Mouse (Mus musculus) midbrain, embryonic 15.5 days (tissue): ENCODE measurements around the gene Tstd3. TPM values are rescaled to one million over a fixed set of nuclear protein-coding genes. Genes with fewer than 3 reads are reported as not detected.
"Not testable (repeated sequence)": the region's sequence is repeated elsewhere in the genome, so short reads cannot be mapped to it uniquely, and the experiment has no call there.

Experiments used
- ATAC-seq: fragments of 200-750 bp; cut with Nextera tagmentation; replicated peaks from 2 replicates; pipeline ENCODE4 v1.8.0; 2017; ENCODE audit warnings: moderate TSS enrichment
- H3K27ac ChIP-seq: fragments of 300-500 bp; sonication (generic); 2 replicates; pipeline ENCODE4 v1.5.1; 2015; ENCODE audit warnings: mild to moderate bottlenecking, inconsistent platforms
- H3K27me3 ChIP-seq: fragments of 300-500 bp; sonication (generic); replicated peaks from 2 replicates; pipeline ENCODE4 v1.6.1; 2015; ENCODE audit warnings: inconsistent platforms
- H3K36me3 ChIP-seq: fragments of 300-500 bp; sonication (generic); replicated peaks from 2 replicates; pipeline ENCODE4 v1.6.1; 2015; ENCODE audit warnings: inconsistent platforms
- H3K4me1 ChIP-seq: fragments of 300-500 bp; sonication (generic); 2 replicates; pipeline ENCODE4 v1.6.1; 2015; ENCODE audit warnings: inconsistent platforms
- H3K4me2 ChIP-seq: fragments of 300-500 bp; sonication (generic); 2 replicates; pipeline ENCODE4 v1.6.1; 2015; ENCODE audit warnings: inconsistent platforms, mild to moderate bottlenecking, moderate library complexity
- H3K4me3 ChIP-seq: fragments of 300-500 bp; sonication (generic); 2 replicates; pipeline ENCODE4 v1.5.1; 2015; ENCODE audit warnings: mild to moderate bottlenecking, inconsistent platforms
- H3K9ac ChIP-seq: fragments of 300-500 bp; sonication (generic); 2 replicates; pipeline ENCODE4 v1.6.1; 2015; ENCODE audit warnings: mild to moderate bottlenecking, inconsistent platforms
- H3K9me3 ChIP-seq: fragments of 300-500 bp; sonication (generic); 2 replicates; pipeline ENCODE4 v1.6.1; 2016; ENCODE audit warnings: inconsistent platforms
- WGBS: fragments of 180-500 bp; shearing (Covaris S2); methylation state at CpG from one replicate; pipeline ENCODE4 v1.1.7; 2015; ENCODE audit warnings: mixed read lengths; 5-methylcytosine and 5-hydroxymethylcytosine counted together
- polyA plus RNA-seq: library from polyadenylated mRNA; unstranded; fragments of >200 nt; fragmentation: Nextera tagmentation; extraction: Ambion mirVana; gene quantifications from 2 replicates; pipeline ENCODE4 v1.2.1, GENCODE M21; 2015

Gene Tstd3
- polyA plus RNA-seq, 1 experiment from 2014 or later, result 27.8 TPM

DNA sequence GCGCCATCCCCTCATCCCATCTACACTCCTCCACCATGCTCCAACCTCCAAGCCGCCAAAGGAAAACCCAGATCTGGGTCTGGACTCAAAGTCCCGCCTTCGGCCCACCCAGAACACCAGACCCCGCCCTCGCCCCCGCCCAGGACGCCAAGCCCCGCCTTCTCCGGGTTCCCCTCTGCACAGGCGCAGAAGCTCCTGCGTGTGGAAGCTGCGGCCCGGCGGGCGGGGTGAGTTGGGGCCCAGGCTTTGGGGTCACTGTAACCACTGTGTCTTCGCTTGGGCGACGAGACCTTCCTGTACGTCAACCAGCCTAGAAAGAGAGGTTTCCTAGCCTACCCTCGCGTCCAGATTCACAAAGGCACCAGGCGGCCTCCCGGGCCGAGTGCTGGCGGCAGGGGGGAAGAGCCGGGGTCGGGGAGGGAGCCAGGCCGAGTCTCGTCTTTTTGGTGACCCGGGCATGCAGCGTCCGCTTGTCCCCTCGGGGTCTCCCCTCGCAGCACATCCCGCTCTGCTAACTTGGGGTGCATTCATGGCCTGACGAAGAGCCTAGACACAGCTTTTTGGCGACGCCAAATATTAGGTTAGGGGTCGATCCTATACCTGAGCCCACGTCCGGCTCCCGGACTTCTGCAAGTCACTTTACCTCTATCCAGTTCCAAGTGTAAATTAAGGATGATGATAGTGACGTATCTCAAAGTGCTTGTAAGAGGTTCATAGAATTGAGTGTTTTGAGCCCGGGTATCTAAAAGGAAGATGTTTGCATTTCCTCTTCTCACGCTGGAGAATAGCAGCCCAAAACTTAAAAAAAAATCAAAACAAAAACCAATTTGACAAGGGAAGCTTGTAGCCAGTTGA, 9.3 kb upstream of the Tstd3 start:
- H3K27ac ChIP-seq, result peak overlapping the region; percentile 70
- WGBS, result under 1% methylated on average over 46 of the region's 46 CpGs

DNA sequence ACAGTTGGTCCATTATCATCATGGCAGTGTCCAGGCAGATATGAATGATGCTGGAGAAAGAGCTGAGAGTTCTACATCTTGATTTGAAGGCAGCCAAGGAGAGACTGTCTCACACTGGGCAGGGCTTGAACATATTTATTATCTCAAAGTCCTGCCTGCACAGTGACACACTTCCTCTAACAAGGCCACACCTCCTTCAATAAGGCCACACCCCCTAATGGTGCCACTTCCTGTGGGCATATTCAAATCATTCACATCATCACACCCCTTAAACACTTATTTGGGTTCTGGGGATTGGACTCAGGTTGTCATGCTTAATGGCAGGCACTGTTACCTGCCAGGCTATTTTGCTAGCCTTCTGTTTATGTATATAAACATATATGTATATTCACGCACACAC, 5.3 kb upstream of the Tstd3 start:
- H3K9ac ChIP-seq, result no peak overlapping the region
- H3K4me1 ChIP-seq, result peaks cover 11% of the 10 kb centered on the region
- no peaks in the 10 kb centered on the region for H3K27me3 ChIP-seq
- no peak overlapping the region for H3K4me2 ChIP-seq
- H3K4me3 ChIP-seq, result no peak overlapping the region
- H3K36me3 ChIP-seq, result no peaks in the 10 kb centered on the region
- 95% methylated on average over 1 of the region's 1 CpGs for WGBS
- H3K9me3 ChIP-seq, result no peaks in the 10 kb centered on the region
- no peak overlapping the region for H3K27ac ChIP-seq
- ATAC-seq, result no peak

More for the DNA sequence above, 9.3 kb upstream of the Tstd3 start:
- H3K4me2 ChIP-seq, result peak overlapping the region; percentile 66
- peaks cover 15% of the 10 kb centered on the region for H3K4me1 ChIP-seq
- no peaks in the 10 kb centered on the region; the same call in 1 of the 2 replicates for H3K36me3 ChIP-seq
- H3K4me3 ChIP-seq, result peak overlapping the region; percentile 75
- ATAC-seq, result peak; percentile 98
- no peaks in the 10 kb centered on the region for H3K27me3 ChIP-seq
- no peaks in the 10 kb centered on the region for H3K9me3 ChIP-seq
- H3K9ac ChIP-seq, result peak overlapping the region; percentile 71

DNA sequence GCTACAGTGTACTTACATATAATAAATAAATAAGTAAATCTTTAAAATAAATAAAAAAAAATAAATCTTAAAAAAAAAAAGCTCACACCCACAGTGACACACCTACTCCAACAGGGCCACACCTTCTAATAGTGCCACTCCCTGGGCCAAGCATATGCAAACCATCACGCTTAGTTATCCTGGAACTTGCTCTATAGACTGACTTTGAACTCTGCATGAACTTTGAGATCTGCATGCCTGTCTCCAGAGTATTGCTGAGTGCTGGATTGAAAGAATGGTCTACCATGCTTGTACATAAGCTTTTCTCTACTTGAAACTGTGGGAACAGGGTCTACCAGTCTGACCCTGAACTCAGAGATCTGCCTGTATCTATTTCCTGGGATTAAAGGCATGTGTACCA, 4.1 kb upstream of the Tstd3 start:
- no peak for ATAC-seq
- Histone ChIP-seq H3K36me3 (no peaks in the 10 kb centered on the region), H3K4me3 (no peak overlapping the region), H3K9me3 (no peaks in the 10 kb centered on the region), H3K4me2 (no peak overlapping the region), H3K27ac (no peak overlapping the region), H3K9ac (no peak overlapping the region), H3K27me3 (no peaks in the 10 kb centered on the region), H3K4me1 (peaks cover 6% of the 10 kb centered on the region)
- 95% methylated on average over 1 of the region's 1 CpGs for WGBS

DNA sequence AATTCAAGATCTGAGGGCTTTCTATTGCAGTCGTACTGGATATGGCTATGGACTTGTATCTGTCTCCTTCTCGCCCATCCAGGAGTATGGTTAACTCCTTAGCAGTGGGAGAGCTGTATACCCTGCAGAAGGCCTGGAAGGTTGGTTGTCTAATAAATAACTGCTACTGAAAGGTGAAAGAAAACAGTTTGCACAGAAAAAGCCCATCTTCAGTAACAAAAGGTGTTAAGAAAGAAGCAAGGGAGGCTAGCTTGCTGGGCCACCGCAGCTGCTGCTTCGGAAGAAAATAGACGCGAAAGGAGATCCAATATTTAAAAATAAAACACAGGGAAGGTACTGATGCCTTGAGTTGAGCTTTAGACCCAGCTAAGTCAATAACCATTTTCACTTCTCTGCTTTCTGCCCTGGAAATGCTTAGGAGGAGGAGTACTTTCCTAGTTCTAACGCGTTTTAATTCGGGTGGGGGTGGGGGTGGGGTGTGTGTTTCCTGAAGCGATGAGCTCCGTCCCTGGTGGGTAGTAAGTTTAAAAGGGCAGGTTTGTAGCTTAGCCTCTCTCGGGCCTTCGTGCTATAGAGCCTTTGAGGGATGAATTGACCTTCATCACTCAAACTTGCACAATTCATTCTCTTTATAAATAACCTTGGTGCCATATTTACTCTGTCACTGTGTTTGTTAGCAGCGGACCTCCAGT, 695 bp downstream of the Tstd3 start:
- H3K4me3 ChIP-seq, result peak overlapping the region; percentile 75
- peak overlapping the region; percentile 76 for H3K27ac ChIP-seq
- H3K36me3 ChIP-seq, result no peaks in the 10 kb centered on the region
- peak overlapping the region; percentile 67 for H3K9ac ChIP-seq
- peaks cover 5% of the 10 kb centered on the region for H3K4me1 ChIP-seq
- no peaks in the 10 kb centered on the region for H3K27me3 ChIP-seq
- no peaks in the 10 kb centered on the region for H3K9me3 ChIP-seq
- peak overlapping the region; percentile 56 for H3K4me2 ChIP-seq
- 16% methylated on average over 14 of the region's 14 CpGs for WGBS
- ATAC-seq, result no peak; the same call in none of the 2 replicates

DNA sequence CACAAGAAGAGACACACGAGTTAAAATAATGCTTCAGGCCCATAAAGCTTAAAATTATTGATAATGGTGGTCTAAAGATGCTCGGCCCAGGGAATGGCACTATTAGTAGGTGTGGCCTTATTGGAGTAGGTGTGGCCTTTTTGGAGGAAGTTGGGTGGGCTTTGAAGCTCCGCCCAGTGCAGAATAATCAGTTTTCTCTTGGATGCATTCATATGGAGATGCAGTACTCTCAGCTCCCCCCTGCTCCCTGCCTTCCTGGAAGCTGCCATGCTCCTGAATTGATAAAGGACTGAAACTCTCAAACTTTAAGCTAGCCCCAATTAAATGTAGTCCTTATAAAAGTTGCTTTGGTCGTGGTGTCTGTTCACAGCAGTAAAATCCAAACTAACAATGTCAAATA, 3.2 kb downstream of the Tstd3 start:
- Histone ChIP-seq H3K4me2 (no peak overlapping the region), H3K4me1 (peaks cover 5% of the 10 kb centered on the region), H3K27me3 (no peaks in the 10 kb centered on the region), H3K36me3 (no peaks in the 10 kb centered on the region; the same call in 1 of the 2 replicates), H3K27ac (no peak overlapping the region), H3K9ac (no peak overlapping the region), H3K4me3 (no peak overlapping the region), H3K9me3 (no peaks in the 10 kb centered on the region)
- 86% methylated on average over 4 of the region's 4 CpGs for whole genome bisulfite sequencing
- ATAC-seq, result no peak

DNA sequence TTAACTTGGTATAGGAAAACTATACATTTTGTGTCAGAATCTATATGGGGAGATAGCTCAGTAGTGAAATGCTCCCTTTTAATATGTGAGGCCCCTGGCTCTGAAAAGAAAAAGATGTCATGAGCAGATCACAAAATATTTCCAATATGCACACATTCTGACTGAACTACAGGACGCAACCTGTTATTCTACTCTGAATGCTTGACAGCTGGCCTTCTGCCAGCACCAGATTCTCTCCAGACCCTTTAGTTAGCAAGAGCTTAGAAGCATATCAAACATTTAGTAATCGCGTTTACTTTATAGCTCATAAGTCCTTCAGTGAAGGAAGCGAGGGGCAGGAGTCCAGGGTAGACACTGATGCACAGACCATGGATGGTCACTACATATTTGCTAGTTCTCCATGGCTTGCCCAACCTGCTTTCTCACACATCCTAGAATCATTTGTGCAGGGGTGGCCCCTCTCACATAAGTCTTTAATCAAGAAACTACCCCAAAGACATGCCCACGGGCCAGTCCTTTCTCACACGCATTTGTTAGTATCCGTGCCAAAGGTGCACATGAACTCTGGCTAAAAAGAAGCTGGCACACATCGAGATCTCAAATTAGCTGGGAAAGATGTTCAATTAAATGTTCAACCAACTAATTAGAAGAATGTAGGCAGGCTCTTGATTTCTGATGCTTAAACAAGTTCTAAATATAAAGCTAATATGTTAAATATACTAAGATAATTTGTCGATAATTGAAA, 5.4 kb downstream of the Tstd3 start:
- Histone ChIP-seq H3K4me1 (peaks cover 5% of the 10 kb centered on the region), H3K4me3 (no peak overlapping the region), H3K27ac (no peak overlapping the region), H3K27me3 (no peaks in the 10 kb centered on the region), H3K9ac (no peak overlapping the region), H3K9me3 (no peaks in the 10 kb centered on the region), H3K36me3 (no peaks in the 10 kb centered on the region; the same call in 1 of the 2 replicates), H3K4me2 (no peak overlapping the region)
- no peak for ATAC-seq
- WGBS, result 88% methylated on average over 9 of the region's 9 CpGs

DNA sequence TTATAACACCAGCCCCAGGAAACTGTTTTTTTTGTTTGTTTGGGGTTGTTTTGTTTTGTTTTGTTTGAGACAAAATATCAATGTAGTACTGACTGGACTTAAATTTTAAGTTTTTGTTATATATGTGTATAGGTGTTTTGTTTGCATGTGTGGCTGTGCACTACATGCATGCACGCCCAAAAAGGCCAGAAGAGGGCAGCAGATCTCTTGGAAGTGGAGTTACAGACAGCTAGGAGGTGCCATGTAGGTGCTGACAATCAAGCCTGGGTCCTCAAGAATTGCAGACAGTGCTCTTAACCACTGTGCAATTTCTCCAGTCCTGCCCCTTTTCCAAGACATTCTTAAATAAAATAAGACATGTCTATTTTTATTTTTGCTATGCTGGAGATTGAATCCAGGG, 8.2 kb downstream of the Tstd3 start:
- WGBS, result 58% methylated on average over 1 of the region's 1 CpGs
- H3K36me3 ChIP-seq, result no peaks in the 10 kb centered on the region; the same call in 1 of the 2 replicates
- no peak overlapping the region for H3K27ac ChIP-seq
- no peaks in the 10 kb centered on the region for H3K9me3 ChIP-seq
- no peak overlapping the region for H3K4me3 ChIP-seq
- H3K4me1 ChIP-seq, result no peaks in the 10 kb centered on the region
- H3K27me3 ChIP-seq, result no peaks in the 10 kb centered on the region
- no peak overlapping the region for H3K4me2 ChIP-seq
- no peak overlapping the region for H3K9ac ChIP-seq
- ATAC-seq, result no peak

DNA sequence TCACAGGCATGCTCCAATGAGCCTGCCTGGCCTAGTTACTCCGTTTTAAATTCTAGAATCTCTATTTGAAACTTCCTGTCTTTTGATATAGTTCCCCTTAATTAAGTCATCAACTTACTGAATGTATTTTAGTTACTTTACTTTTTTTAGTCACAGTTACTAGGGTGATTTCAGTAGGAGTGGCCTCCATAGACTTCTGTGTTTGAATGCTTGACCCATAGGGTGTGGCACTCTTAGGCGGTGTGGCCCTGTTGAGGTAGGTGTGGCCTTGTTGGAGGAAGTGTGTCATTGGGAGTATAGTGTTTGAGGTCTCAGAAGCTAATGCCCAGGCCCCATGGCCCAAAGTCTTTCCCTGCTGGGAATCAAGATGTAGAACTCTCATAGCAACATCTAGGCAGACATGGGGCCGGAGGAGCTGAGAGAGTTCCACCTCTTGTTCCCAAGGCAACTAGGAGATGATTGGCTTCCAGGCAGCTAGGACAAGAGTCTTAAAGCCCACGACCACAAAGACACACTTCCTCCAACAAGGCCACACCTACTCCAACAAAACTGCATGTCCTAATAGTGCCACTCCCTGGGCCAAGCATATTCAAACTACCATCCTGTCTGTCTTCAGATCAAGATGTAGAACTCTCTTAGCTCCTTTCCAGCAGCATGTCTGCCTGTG, 11.8 kb downstream of the Tstd3 start:
- no peak for ATAC-seq
- 74% methylated on average over 4 of the region's 4 CpGs for WGBS
- no peaks in the 10 kb centered on the region for H3K27me3 ChIP-seq
- peaks cover 3% of the 10 kb centered on the region; the same call in 1 of the 2 replicates for H3K36me3 ChIP-seq
- no peak overlapping the region for H3K9ac ChIP-seq
- no peak overlapping the region for H3K4me3 ChIP-seq
- H3K4me1 ChIP-seq, result no peaks in the 10 kb centered on the region
- no peak overlapping the region for H3K27ac ChIP-seq
- no peaks in the 10 kb centered on the region for H3K9me3 ChIP-seq
- no peak overlapping the region for H3K4me2 ChIP-seq

DNA sequence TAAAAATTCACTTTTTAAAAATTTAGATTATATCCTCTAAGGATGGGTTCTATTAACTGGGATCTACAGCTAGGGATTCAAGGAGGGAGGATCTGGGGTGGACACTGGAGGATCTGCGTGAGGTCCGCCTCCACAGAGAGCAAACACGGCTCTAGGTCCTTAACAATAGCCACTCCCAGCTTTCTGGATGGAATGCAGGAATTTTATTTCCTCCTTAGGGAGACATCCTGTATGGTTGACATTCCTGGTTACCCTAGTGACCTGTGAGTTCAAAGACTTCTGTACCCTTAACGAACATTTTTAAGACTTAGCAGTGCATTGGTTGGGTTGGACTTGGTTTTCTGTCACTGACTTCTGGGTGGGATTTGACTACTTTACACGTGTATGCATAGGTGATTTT, 21.3 kb downstream of the Tstd3 start:
- no peaks in the 10 kb centered on the region for H3K27me3 ChIP-seq
- H3K9me3 ChIP-seq, result no peaks in the 10 kb centered on the region
- no peak for ATAC-seq
- H3K4me1 ChIP-seq, result no peaks in the 10 kb centered on the region
- WGBS, result 85% methylated on average over 5 of the region's 5 CpGs
- no peak overlapping the region for H3K27ac ChIP-seq
- H3K4me3 ChIP-seq, result no peak overlapping the region
- H3K9ac ChIP-seq, result no peak overlapping the region
- no peak overlapping the region for H3K4me2 ChIP-seq
- H3K36me3 ChIP-seq, result peaks cover 16% of the 10 kb centered on the region; the same call in 1 of the 2 replicates

DNA sequence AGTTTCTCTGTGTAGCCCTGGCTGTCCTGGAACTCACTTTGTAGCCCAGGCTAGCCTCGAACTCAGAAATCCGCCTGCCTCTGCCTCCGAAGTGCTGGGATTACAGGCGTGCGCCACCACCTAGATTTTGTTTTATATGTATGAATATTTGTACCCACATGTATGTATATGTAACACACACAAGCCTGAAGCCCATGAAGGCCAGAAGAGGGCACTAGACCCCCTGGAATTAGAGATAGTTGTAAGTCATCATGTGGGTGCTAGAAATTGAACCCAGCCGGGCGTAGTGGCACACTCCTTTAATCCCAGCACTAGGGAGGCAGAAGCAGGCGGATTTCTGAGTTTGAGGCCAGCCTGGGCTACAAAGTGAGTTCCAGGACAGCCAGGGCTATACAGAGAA, 22.9 kb downstream of the Tstd3 start:
- not testable (repeated sequence) for H3K27me3 ChIP-seq, H3K4me2 ChIP-seq, H3K9me3 ChIP-seq, H3K4me1 ChIP-seq, H3K27ac ChIP-seq, H3K4me3 ChIP-seq, ATAC-seq, H3K9ac ChIP-seq
- 98% methylated on average over 8 of the region's 8 CpGs for WGBS
- peaks cover 16% of the 10 kb centered on the region; the same call in 1 of the 2 replicates for H3K36me3 ChIP-seq

DNA sequence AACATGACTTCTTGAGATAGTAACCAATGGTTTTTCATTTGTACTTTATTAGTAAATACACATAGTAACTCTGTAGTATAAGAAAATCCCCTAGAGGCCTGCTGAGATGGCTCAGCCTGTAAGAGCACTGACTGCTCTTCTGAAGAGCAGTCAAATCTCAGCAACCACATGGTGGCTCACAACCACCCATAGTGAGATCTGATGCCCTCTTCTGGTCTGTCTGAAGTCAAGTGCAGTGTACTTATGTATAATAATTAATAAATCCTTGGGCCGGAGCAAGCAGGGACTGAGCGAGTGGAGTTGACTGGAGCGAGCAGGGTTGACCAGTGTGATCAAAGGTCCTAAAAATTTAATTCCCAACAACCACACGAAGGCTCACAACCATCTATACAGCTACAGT, 27.8 kb downstream of the Tstd3 start:
- Histone ChIP-seq H3K9ac (no peak overlapping the region), H3K4me2 (no peak overlapping the region), H3K36me3 (peaks cover 14% of the 10 kb centered on the region; the same call in 1 of the 2 replicates), H3K27me3 (no peaks in the 10 kb centered on the region), H3K4me3 (no peak overlapping the region), H3K4me1 (no peaks in the 10 kb centered on the region), H3K27ac (no peak overlapping the region), H3K9me3 (no peaks in the 10 kb centered on the region)
- 91% methylated on average over 4 of the region's 4 CpGs for WGBS
- ATAC-seq, result no peak
